Mouse (Mus musculus) thymus, adult 2 months (tissue): ENCODE measurements around the gene RPS10-NUDT3. TPM values are rescaled to one million over a fixed set of nuclear protein-coding genes. Genes with fewer than 3 reads are reported as not detected.
A peak's percentile ranks its signal among the peaks of the same experiment; 100 is the strongest.

Source experiments
- DNase-seq: peaks from one replicate; pipeline ENCODE4 v3.0.0; 2021
- H3K27ac ChIP-seq: fragments of 200-500 bp; 2 replicates; pipeline ENCODE4 v1.5.1; 2012; ENCODE audit warnings: low read length, control low read depth; ENCODE audit not compliant: control insufficient read depth, insufficient read depth
- H3K27me3 ChIP-seq: fragments of 200-500 bp; 2 replicates; pipeline ENCODE4 v1.6.1; 2012; ENCODE audit warnings: mild to moderate bottlenecking, low read length, moderate library complexity, mixed read lengths; ENCODE audit not compliant: control insufficient read depth, insufficient read depth
- H3K36me3 ChIP-seq: fragments of 200-500 bp; 2 replicates; pipeline ENCODE4 v1.6.1; 2012; ENCODE audit warnings: mild to moderate bottlenecking, low read length, moderate library complexity; ENCODE audit not compliant: control insufficient read depth, insufficient read depth
- H3K4me1 ChIP-seq: fragments of 200-500 bp; replicated peaks from 2 replicates; pipeline ENCODE4 v1.6.1; 2012; ENCODE audit warnings: low read length; ENCODE audit not compliant: control insufficient read depth, insufficient read depth
- H3K4me3 ChIP-seq: fragments of 200-500 bp; 2 replicates; pipeline ENCODE4 v1.5.1; 2012; ENCODE audit warnings: mild to moderate bottlenecking, low read length, control low read depth, moderate library complexity; ENCODE audit not compliant: control insufficient read depth, insufficient read depth
- CTCF ChIP-seq: fragments of 200-500 bp; IDR thresholded peaks from 2 replicates; pipeline ENCODE4 v1.5.1; 2012; ENCODE audit warnings: mild to moderate bottlenecking, control low read depth, low read length, moderate library complexity, borderline replicate concordance; ENCODE audit not compliant: control insufficient read depth, poor library complexity, insufficient read depth; ENCODE audit errors: extremely low read depth
- POLR2A ChIP-seq: fragments of 200-500 bp; IDR thresholded peaks from 2 replicates; pipeline ENCODE4 v1.6.1; 2012; ENCODE audit warnings: mild to moderate bottlenecking, low read length, control low read depth, moderate library complexity; ENCODE audit not compliant: control insufficient read depth, poor library complexity, insufficient read depth; ENCODE audit errors: extremely low read depth
- WGBS: fragments of 180-500 bp; shearing (Covaris S2); methylation state at CpG from one replicate; pipeline ENCODE4 v1.1.7; 2018; 5-methylcytosine and 5-hydroxymethylcytosine counted together
- polyA plus RNA-seq: library from polyadenylated mRNA; depleted of rRNA; stranded (reverse); fragments of >200 nt; gene quantifications from 2 replicates; pipeline ENCODE4 v1.2.3, GENCODE M21; 2012

The RPS10-NUDT3 gene
- polyA plus RNA-seq, 1 experiment, result not detected

- Histone ChIP-seq H3K4me3 (peak overlapping the region; percentile 48), H3K27me3 (no peaks in the 10 kb centered on the region), H3K4me1 (peaks cover 35% of the 10 kb centered on the region), H3K36me3 (peaks cover 11% of the 10 kb centered on the region), H3K27ac (no peak overlapping the region)
- WGBS, result 2% methylated on average over 13 of the region's 13 CpGs
- no peak for TF ChIP-seq CTCF
- DNase-seq, result no peak
These were observed 69.1 kb downstream of the RPS10-NUDT3 start for GRCm38 (mm10) chr17:27565942-27566267.

- Histone ChIP-seq H3K27ac (peak within 1 kb of the TSS; percentile 4; the same call in 1 of the 2 replicates), H3K36me3 (peaks cover 11% of the 10 kb centered on the region), H3K4me1 (peaks cover 35% of the 10 kb centered on the region), H3K27me3 (no peaks in the 10 kb centered on the region), H3K4me3 (peak within 1 kb of the TSS; percentile 58)
- TF ChIP-seq POLR2A (peak; percentile 71; the same call in 1 of the 2 replicates), CTCF (peak; percentile 94; the same call in 1 of the 2 replicates)
- under 1% methylated on average over 58 of the region's 58 CpGs for WGBS
- DNase-seq, result peak; percentile 97
These were observed 69.7 kb downstream of the RPS10-NUDT3 start, which contains the start of gene AI413582 for GRCm38 (mm10) chr17:27565163-27565941. Gene AI413582, minus strand, starts transcription at chr17:27565756.

GRCm38 (mm10) chr17:27564391-27565162 is 70.4 kb downstream of the RPS10-NUDT3 start:
- Histone ChIP-seq H3K27me3 (no peaks in the 10 kb centered on the region), H3K4me3 (peak overlapping the region; percentile 58), H3K4me1 (peaks cover 40% of the 10 kb centered on the region), H3K36me3 (peaks cover 15% of the 10 kb centered on the region), H3K27ac (no peak overlapping the region; the same call in 1 of the 2 replicates)
- DNase-seq, result peak; percentile 38
- WGBS, result 23% methylated on average over 20 of the region's 20 CpGs
- TF ChIP-seq CTCF (no peak), POLR2A (no peak)

GRCm38 (mm10) chr17:27563771-27564244 is 71.2 kb downstream of the RPS10-NUDT3 start:
- H3K36me3 ChIP-seq, result peaks cover 15% of the 10 kb centered on the region
- no peak for DNase-seq
- H3K4me3 ChIP-seq, result no peak overlapping the region
- peaks cover 47% of the 10 kb centered on the region for H3K4me1 ChIP-seq
- no peak for TF ChIP-seq CTCF
- TF ChIP-seq POLR2A, result no peak
- H3K27me3 ChIP-seq, result no peaks in the 10 kb centered on the region
- no peak overlapping the region for H3K27ac ChIP-seq
- 66% methylated on average over 7 of the region's 7 CpGs for WGBS

- DNase-seq, result no peak
- no peak overlapping the region for H3K27ac ChIP-seq
- H3K27me3 ChIP-seq, result no peaks in the 10 kb centered on the region
- TF ChIP-seq CTCF, result no peak
- WGBS, result 59% methylated on average over 9 of the region's 11 CpGs
- H3K4me3 ChIP-seq, result no peak overlapping the region
- H3K4me1 ChIP-seq, result peaks cover 50% of the 10 kb centered on the region
- H3K36me3 ChIP-seq, result peaks cover 15% of the 10 kb centered on the region
These were observed 73.1 kb downstream of the RPS10-NUDT3 start for GRCm38 (mm10) chr17:27561809-27562526.

- no peak for DNase-seq
- Histone ChIP-seq H3K36me3 (peaks cover 15% of the 10 kb centered on the region), H3K4me1 (peaks cover 48% of the 10 kb centered on the region), H3K4me3 (no peak overlapping the region), H3K27me3 (no peaks in the 10 kb centered on the region), H3K27ac (no peak overlapping the region)
- no peak for TF ChIP-seq POLR2A
- no peak for TF ChIP-seq CTCF
- 91% methylated on average over 13 of the region's 13 CpGs for WGBS
These were observed 74.0 kb downstream of the RPS10-NUDT3 start for GRCm38 (mm10) chr17:27560926-27561480.
